Mouse (Mus musculus) midbrain, embryonic 16.5 days (tissue): ENCODE results near the gene Gm11213. TPM values are rescaled to one million over a fixed set of nuclear protein-coding genes. Genes with fewer than 3 reads are reported as not detected.

Source experiments
- polyA plus RNA-seq: library from polyadenylated mRNA; unstranded; fragments of >200 nt; fragmentation: Nextera tagmentation; extraction: Ambion mirVana; gene quantifications from 2 replicates; pipeline ENCODE4 v1.2.1, GENCODE M21; 2015

The Gm11213 gene
- polyA plus RNA-seq, 1 experiment from 2014 or later, result not detected

Other genes starting within 250 kb of the Gm11213 start
- not detected in 2 replicates for gene Orm3, start 249.1 kb downstream of the Gm11213 start, polyA plus RNA-seq
- gene Orm2, start 242.8 kb downstream of the Gm11213 start, polyA plus RNA-seq, result not detected in 2 replicates
- gene Akna, start 201.9 kb downstream of the Gm11213 start, polyA plus RNA-seq, result 5.3 and 6.0 TPM in 2 replicates
- 4.5 and 4.9 TPM in 2 replicates for gene Whrn, start 109.3 kb downstream of the Gm11213 start, polyA plus RNA-seq
- 414 and 443 TPM in 2 replicates for gene Atp6v1g1, start 60.5 kb downstream of the Gm11213 start, polyA plus RNA-seq
- 3.8 and 4.5 TPM in 2 replicates for gene Tmem268, start 46.5 kb downstream of the Gm11213 start, polyA plus RNA-seq
- gene Tex48, start 17.2 kb upstream of the Gm11213 start, polyA plus RNA-seq, result not detected in 2 replicates
- gene Gm11214, start 58.1 kb upstream of the Gm11213 start, polyA plus RNA-seq, result not detected in 2 replicates
- not detected in 2 replicates for gene Tnfsf15, start 139.9 kb upstream of the Gm11213 start, polyA plus RNA-seq